Mouse (Mus musculus): ENCODE data around the gene Cfap221. TPM values are rescaled to one million over a fixed set of nuclear protein-coding genes. Genes with fewer than 3 reads are reported as not detected.

The Cfap221 gene
- total RNA-seq, 2 experiments from 2014 or later, result 0.39 to 0.49 TPM

Other genes with a start within 250 kb of the Cfap221 start
- gene Ptpn4, start 159.6 kb downstream of the Cfap221 start, total RNA-seq (2021), result 10 to 100 TPM; 46.2 to 54.6 TPM
- 1 to 10 TPM; 5.8 to 6.2 TPM for gene Tmem177, start 84.0 kb downstream of the Cfap221 start, total RNA-seq (2021)
- gene Sctr, start 9.7 kb upstream of the Cfap221 start, total RNA-seq (2021), result 1 to 10 TPM in 1 of 2 experiments, under 1 TPM in 1; 0.75 to 1.0 TPM
- gene Tmem37, start 76.8 kb upstream of the Cfap221 start, total RNA-seq (2021), result 1 to 10 TPM; 1.4 to 1.8 TPM
- gene Dbi, start 123.8 kb upstream of the Cfap221 start, total RNA-seq (2021), result 100 to 1,000 TPM; 343 to 360 TPM
- 1 to 10 TPM; 6.8 to 8.7 TPM for gene 3110009E18Rik, start 124.0 kb upstream of the Cfap221 start, total RNA-seq (2021)